Mouse (Mus musculus) neural tube, embryonic 11.5 days (tissue): Measurements from ENCODE around the gene Olfr211. TPM values are rescaled to one million over a fixed set of nuclear protein-coding genes. Genes with fewer than 3 reads are reported as not detected.
"Not testable (repeated sequence)": the region's sequence is repeated elsewhere in the genome, so short reads cannot be mapped to it uniquely, and the experiment has no call there.

Experiments
- ATAC-seq: fragments of 200-750 bp; cut with Nextera tagmentation; 2 replicates; pipeline ENCODE4 v1.8.0; 2017; ENCODE audit warnings: moderate number of reproducible peaks, mild to moderate bottlenecking, moderate TSS enrichment, moderate library complexity; ENCODE audit not compliant: insufficient read depth, low FRiP score, low TSS enrichment
- DNase-seq: peaks from one replicate; pipeline ENCODE4 v3.0.0-alpha.2; 2015; ENCODE audit warnings: low spot score
- H3K27ac ChIP-seq: fragments of 300-500 bp; sonication (generic); 2 replicates; pipeline ENCODE4 v1.5.1; 2014; ENCODE audit warnings: low read depth, mild to moderate bottlenecking, low read length
- H3K27me3 ChIP-seq: fragments of 300-500 bp; sonication (generic); 2 replicates; pipeline ENCODE4 v1.6.1; 2014; ENCODE audit warnings: mild to moderate bottlenecking, low read length, mixed read lengths; ENCODE audit not compliant: control insufficient read depth, insufficient read depth
- H3K36me3 ChIP-seq: fragments of 300-500 bp; sonication (generic); 2 replicates; pipeline ENCODE4 v1.6.1; 2014; ENCODE audit warnings: mild to moderate bottlenecking, low read length, moderate library complexity, mixed read lengths; ENCODE audit not compliant: control insufficient read depth, insufficient read depth
- H3K4me1 ChIP-seq: fragments of 300-500 bp; sonication (generic); 2 replicates; pipeline ENCODE4 v1.6.1; 2014; ENCODE audit warnings: low read length, mixed read lengths; ENCODE audit not compliant: control insufficient read depth, insufficient read depth
- H3K4me2 ChIP-seq: fragments of 300-500 bp; sonication (generic); 2 replicates; pipeline ENCODE4 v1.6.1; 2014; ENCODE audit warnings: low read depth, mild to moderate bottlenecking, moderate library complexity
- H3K4me3 ChIP-seq: fragments of 300-500 bp; sonication (generic); 2 replicates; pipeline ENCODE4 v1.5.1; 2014; ENCODE audit warnings: low read depth, low read length
- H3K9ac ChIP-seq: fragments of 300-500 bp; sonication (generic); 2 replicates; pipeline ENCODE4 v1.6.1; 2014; ENCODE audit warnings: mild to moderate bottlenecking, low read length
- H3K9me3 ChIP-seq: fragments of 300-500 bp; sonication (generic); 2 replicates; pipeline ENCODE4 v1.6.1; 2016; ENCODE audit warnings: low read length; ENCODE audit not compliant: control insufficient read depth
- WGBS: fragments of 180-500 bp; shearing (Covaris S2); extraction: QIAGEN DNeasy Blood & Tissue Kit; methylation state at CpG from one replicate; pipeline ENCODE4 v1.1.7; 2014; 5-methylcytosine and 5-hydroxymethylcytosine counted together
- polyA plus RNA-seq: library from polyadenylated mRNA; unstranded; fragments of >200 nt; fragmentation: Nextera tagmentation; extraction: Ambion mirVana; gene quantifications from 2 replicates; pipeline ENCODE4 v1.2.1, GENCODE M21; 2014

Olfr211 gene
- polyA plus RNA-seq, 1 experiment from 2014 or later, result not detected

DNA sequence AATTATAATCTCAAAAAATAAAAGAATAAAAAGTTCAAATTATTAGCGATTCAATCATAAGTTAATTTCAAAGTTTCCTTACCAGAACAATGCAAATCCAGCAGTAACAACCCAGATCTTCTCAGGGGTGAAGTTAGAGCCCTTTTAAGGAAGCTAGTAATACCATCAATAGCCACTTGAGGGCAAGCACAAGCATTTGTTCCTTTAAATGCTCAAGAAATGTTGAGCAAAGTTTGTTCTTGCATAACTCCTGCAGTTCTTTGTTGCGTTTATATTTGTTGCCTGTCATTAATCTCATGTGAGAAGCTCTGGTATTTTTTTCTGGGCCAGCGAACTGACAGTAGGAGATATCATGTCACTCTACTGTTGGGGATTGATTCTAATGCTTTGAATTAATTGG is 20.8 kb upstream of the Olfr211 start:
- Histone ChIP-seq H3K4me1 (no peaks in the 10 kb centered on the region), H3K9me3 (0 out of 2 replicates have a peak, but pooled peaks cover 2% of the 10 kb centered on the region), H3K9ac (no peak overlapping the region), H3K36me3 (no peaks in the 10 kb centered on the region), H3K27me3 (no peaks in the 10 kb centered on the region), H3K4me3 (no peak overlapping the region), H3K27ac (no peak overlapping the region), H3K4me2 (no peak overlapping the region)
- 45% methylated on average over 3 of the region's 3 CpGs for WGBS
- DNase-seq, result no peak
- no peak for ATAC-seq

DNA sequence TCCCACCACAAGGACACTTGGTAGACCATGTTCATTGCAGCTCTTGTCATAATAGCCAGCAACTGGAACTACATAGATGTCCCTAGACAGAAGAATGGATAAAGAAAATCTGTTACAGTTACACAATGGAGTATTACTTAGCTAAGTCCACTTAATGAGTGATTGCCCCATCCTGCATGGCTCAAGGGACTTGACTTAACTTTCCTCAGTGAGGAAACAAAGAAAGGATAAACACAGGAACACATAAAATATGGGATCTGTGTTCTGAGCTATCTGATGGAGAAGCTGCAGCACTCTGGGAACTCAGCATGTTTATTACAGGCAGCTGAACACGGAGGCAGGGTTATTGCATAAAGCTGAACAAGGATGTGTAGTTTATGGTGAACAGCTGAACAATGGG is 3.8 kb upstream of the Olfr211 start:
- no peaks in the 10 kb centered on the region for H3K4me1 ChIP-seq
- no peak overlapping the region for H3K4me3 ChIP-seq
- H3K36me3 ChIP-seq, result no peaks in the 10 kb centered on the region
- WGBS, result 86% methylated on average over 1 of the region's 1 CpGs
- no peak overlapping the region for H3K9ac ChIP-seq
- H3K9me3 ChIP-seq, result no peaks in the 10 kb centered on the region
- DNase-seq (no peak), ATAC-seq (no peak)
- H3K4me2 ChIP-seq, result no peak overlapping the region
- no peaks in the 10 kb centered on the region for H3K27me3 ChIP-seq
- no peak overlapping the region for H3K27ac ChIP-seq

DNA sequence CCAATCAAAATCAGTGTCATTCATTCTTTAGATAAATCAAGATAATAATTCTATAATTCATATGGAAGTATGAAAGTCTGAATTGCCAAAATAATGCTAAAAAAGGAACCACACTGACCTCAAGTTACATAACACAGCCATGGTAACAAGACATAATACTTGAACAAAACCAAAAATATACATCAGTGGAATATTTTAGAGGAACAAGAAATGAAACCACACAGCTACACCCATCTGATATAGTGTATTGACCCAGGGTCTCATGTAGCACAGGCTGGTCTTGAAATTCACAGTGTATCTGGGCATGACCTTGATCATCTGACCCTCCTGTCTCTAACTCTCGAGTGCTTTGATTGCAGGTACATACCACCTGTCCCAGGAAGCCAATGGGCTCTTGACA is 2.1 kb upstream of the Olfr211 start:
- DNase-seq, result no peak
- no peak overlapping the region for H3K9ac ChIP-seq
- no peak overlapping the region for H3K4me3 ChIP-seq
- WGBS, result 81% methylated on average over 1 of the region's 1 CpGs
- H3K9me3 ChIP-seq, result no peaks in the 10 kb centered on the region
- no peak overlapping the region for H3K4me2 ChIP-seq
- no peaks in the 10 kb centered on the region for H3K27me3 ChIP-seq
- H3K36me3 ChIP-seq, result no peaks in the 10 kb centered on the region
- H3K4me1 ChIP-seq, result no peaks in the 10 kb centered on the region
- ATAC-seq, result no peak
- H3K27ac ChIP-seq, result no peak overlapping the region

DNA sequence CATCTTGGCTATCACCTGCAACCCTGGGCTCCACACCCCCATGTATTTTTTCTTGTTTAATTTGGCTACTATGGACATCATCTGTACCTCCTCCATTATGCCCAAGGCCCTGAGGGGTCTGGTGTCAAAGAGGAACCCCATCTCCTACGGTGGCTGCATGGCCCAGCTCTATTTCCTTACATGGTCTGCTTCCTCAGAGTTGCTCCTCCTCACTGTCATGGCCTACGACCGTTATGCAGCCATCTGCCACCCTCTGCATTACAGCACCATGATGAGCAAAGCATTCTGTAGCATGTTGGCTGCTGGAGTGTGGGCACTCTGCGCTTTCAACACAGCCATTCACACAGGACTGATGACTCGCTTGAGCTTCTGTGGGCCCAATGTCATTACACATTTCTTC is 4.9 kb downstream of the Olfr211 start:
- DNase-seq, result no peak
- no peaks in the 10 kb centered on the region for H3K4me1 ChIP-seq
- H3K4me2 ChIP-seq, result no peak overlapping the region
- no peak overlapping the region for H3K4me3 ChIP-seq
- no peaks in the 10 kb centered on the region for H3K36me3 ChIP-seq
- no peak overlapping the region for H3K27ac ChIP-seq
- H3K9me3 ChIP-seq, result no peaks in the 10 kb centered on the region
- ATAC-seq, result no peak
- H3K27me3 ChIP-seq, result no peaks in the 10 kb centered on the region
- WGBS, result 86% methylated on average over 5 of the region's 5 CpGs
- H3K9ac ChIP-seq, result no peak overlapping the region

DNA sequence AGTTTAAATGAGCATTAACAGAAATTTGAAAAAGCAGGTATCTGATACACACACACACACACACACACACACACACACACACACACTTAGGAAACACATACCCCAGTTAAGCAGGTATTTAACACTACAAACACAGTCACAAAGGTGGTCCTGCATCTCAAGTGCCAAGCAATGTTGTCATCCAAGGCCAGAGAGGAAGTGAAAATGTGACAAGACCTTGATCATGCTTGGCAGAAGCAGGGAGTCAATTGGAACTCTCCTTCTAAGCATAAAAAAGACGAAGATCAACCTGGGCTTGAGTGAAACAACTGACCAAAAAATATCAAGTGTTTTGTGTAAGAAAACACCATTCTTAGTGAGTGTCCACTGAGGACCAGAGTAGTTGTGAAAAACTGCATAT is 7.1 kb downstream of the Olfr211 start:
- no peak overlapping the region for H3K9ac ChIP-seq
- no peaks in the 10 kb centered on the region for H3K4me1 ChIP-seq
- no peak overlapping the region for H3K4me2 ChIP-seq
- 87% methylated on average over 1 of the region's 1 CpGs for WGBS
- H3K27me3 ChIP-seq, result no peaks in the 10 kb centered on the region
- H3K4me3 ChIP-seq, result no peak overlapping the region
- no peak overlapping the region for H3K27ac ChIP-seq
- H3K36me3 ChIP-seq, result no peaks in the 10 kb centered on the region
- DNase-seq, result no peak
- no peaks in the 10 kb centered on the region for H3K9me3 ChIP-seq
- ATAC-seq, result no peak

DNA sequence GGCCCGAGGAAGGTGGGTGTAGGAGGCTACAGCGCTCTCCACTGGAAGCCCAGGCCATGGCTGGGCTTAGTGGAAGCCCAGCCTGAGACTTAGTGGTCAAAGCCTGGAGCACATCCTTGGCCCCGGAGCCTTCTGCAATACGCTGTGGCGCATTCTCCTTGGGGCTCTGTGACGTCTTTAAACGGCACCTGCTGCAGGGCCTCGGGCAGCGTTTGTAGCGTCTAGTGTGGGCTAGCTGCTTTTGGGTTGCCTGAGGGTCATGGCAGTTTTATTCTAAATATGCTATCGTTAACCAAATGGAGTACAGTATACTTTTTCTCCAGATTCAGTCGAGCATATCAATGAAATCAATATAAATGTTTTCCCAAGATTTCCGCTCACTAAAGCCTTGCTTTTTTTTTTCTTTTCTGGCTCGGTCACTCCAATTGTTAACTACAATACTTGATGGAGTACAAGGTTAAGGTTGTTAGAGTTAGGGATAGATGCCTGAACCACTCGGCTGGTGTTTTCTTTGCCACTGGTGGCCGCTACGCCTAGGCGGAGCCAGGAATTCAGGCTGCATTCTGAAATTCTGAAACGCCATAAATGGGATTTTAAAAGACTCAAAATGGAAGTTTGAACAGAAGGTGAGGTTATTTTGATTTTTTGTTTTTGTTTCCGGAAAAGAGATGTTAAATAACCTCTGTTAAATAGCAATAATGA is 17.6 kb downstream of the Olfr211 start, which contains the start of gene Olfr212:
Olfr212 (plus strand) TSS at position 215 of the 702 bp plus-strand sequence.
- H3K9me3 ChIP-seq, H3K27me3 ChIP-seq, H3K36me3 ChIP-seq, H3K4me3 ChIP-seq, DNase-seq, H3K27ac ChIP-seq, H3K4me2 ChIP-seq, H3K4me1 ChIP-seq, H3K9ac ChIP-seq, ATAC-seq: not testable (repeated sequence)
- 89% methylated on average over 19 of the region's 20 CpGs for WGBS

DNA sequence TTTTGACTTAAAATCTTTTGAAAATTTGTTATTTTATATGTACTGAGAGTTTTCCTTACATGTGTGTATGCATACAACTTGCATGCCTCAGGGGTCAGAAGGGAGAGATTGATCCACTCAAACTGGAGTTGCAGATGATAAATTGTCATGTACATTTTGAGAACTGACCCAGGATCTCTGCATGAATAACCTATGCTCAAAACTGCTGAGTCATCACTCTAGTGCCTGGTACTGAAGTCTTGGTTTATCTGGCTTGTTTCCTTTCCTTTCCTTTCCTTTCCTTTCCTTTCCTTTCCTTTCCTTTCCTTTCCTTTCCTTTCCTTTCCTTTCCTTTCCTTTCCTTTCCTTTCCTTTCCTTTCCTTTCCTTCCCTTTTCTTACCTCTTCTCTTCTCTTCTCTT is 25.9 kb downstream of the Olfr211 start:
- Histone ChIP-seq H3K9me3 (no peaks in the 10 kb centered on the region), H3K27me3 (no peaks in the 10 kb centered on the region), H3K27ac (no peak overlapping the region), H3K36me3 (no peaks in the 10 kb centered on the region), H3K4me3 (no peak overlapping the region), H3K4me2 (no peak overlapping the region), H3K4me1 (no peaks in the 10 kb centered on the region), H3K9ac (no peak overlapping the region)
- no peak for DNase-seq
- no peak for ATAC-seq

DNA sequence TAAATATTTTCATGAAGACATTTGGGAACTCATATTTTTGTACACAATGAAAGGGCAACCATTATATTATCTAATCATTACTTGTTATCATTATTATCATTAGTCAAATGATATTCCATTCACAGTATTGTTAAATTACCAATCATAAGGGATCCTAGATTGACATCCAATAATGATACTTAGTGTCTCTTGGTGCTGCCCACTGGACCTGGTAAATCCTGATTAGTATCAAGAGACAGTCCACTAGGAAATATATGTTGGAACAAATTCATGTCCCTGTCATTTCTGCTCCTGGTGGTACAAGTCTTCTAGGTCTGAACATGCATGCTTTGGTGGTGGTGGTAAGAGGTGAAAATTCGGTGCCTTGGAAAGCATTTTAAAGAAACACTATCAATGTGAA is 49.3 kb downstream of the Olfr211 start, which contains the start of gene Olfr213:
Olfr213 (plus strand) TSS at position 301 of the 400 bp plus-strand sequence.
- H3K27me3 ChIP-seq, result no peaks in the 10 kb centered on the region
- ATAC-seq (no peak), DNase-seq (no peak)
- H3K4me3 ChIP-seq, result no peak within 1 kb of the TSS
- WGBS, result 81% methylated on average over 1 of the region's 1 CpGs
- no peaks in the 10 kb centered on the region for H3K9me3 ChIP-seq
- no peaks in the 10 kb centered on the region for H3K4me1 ChIP-seq
- no peaks in the 10 kb centered on the region for H3K36me3 ChIP-seq
- H3K9ac ChIP-seq, result no peak within 1 kb of the TSS
- no peak within 1 kb of the TSS for H3K4me2 ChIP-seq
- H3K27ac ChIP-seq, result no peak within 1 kb of the TSS

DNA sequence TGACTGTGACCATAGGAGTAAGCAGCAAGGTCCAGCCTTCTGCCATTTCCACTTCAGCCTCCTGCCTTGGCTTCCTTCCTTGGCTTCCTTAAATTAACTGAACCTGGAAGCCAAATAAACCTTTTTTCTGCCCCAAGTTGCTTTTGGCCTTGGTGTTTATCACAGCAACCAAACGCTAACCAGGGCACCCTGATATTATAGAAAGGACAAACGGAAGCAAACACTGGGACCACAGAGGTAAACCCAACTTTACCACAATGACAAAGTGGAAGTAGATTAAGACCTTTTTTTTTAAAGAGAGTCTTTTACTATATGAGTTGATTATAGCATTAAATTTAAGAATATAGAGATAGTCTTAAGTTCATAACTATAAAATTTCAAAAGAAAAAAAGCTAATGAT is 53.6 kb downstream of the Olfr211 start:
- no peaks in the 10 kb centered on the region for H3K27me3 ChIP-seq
- no peak overlapping the region for H3K4me3 ChIP-seq
- H3K9ac ChIP-seq, result no peak overlapping the region
- 89% methylated on average over 2 of the region's 2 CpGs for WGBS
- ATAC-seq (no peak), DNase-seq (no peak)
- no peak overlapping the region for H3K4me2 ChIP-seq
- no peaks in the 10 kb centered on the region for H3K36me3 ChIP-seq
- H3K27ac ChIP-seq, result no peak overlapping the region
- H3K4me1 ChIP-seq, result no peaks in the 10 kb centered on the region
- H3K9me3 ChIP-seq, result no peaks in the 10 kb centered on the region
